Mouse (Mus musculus): ENCODE measurements around the gene Morn3.

GRCm38 (mm10) chr5:123029729-123030128, 17.1 kb downstream of the Morn3 start:
- TF ChIP-seq EP300 (IDR thresholded peaks at IDR 0.05) = no peak
- no peak for TF ChIP-seq CTCF (IDR thresholded peaks at IDR 0.05)

All from lung, postnatal 0 days (tissue).